Mouse (Mus musculus): ENCODE data around the gene Npepl1. TPM values are rescaled to one million over a fixed set of nuclear protein-coding genes. Genes with fewer than 3 reads are reported as not detected.

The Npepl1 gene
- polyA plus RNA-seq, 1 experiment: 33.1 TPM

DNA sequence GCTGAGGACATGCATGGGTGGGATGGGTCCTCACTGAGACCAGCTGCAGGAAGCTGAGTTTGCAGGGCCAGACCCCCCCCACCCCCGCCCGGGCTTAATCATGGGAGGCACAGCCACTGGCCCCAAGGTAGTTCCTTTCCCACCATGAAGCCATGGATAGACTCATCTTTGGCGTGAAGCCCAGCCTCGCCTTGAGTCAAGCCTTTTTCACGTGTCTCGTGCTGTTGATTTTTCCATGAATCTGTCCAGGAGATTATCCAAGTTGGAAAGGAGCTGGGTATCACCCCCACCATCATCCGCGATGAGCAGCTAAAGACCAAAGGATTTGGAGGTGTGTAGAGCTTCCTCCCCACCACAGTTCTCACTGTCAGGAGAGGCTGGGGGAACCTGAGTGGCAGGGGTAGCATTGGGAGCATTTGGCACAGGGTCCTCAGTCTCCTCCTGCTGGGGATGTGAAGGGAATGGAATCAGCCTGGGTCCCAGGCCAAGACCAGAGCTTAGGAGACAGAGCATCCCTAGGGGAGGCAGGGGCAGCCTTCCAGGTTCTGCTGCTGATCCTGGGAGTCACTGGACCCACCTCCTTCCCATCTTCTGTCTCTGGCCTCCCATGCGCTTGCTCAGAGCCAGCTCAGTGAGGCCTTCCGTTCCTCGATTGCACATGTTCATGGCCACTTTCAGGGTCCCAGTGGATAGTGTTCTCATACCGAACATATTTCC, 4.2 kb downstream of the Npepl1 start:
- no peak for TF ChIP-seq POLR2A (IDR thresholded peaks at IDR 0.05; ENCODE audit: borderline replicate concordance, control insufficient read depth, low read depth, low read length)
- TF ChIP-seq CTCF (IDR thresholded peaks at IDR 0.05; ENCODE audit: control insufficient read depth, insufficient read depth, low read length): no peak
- no peak overlapping the region for H3K4me3 ChIP-seq (replicated peaks; ENCODE audit: control insufficient read depth, low read depth, low read length)
- WGBS: 90% methylated on average over 12 of the region's 12 CpGs
- no peak overlapping the region for H3K27ac ChIP-seq (ENCODE audit: control insufficient read depth, insufficient read depth, low read depth, low read length, poor library complexity)
- peaks cover 4% of the 10 kb centered on the region for H3K4me1 ChIP-seq (ENCODE audit: control insufficient read depth, insufficient read depth, low read length)

DNA sequence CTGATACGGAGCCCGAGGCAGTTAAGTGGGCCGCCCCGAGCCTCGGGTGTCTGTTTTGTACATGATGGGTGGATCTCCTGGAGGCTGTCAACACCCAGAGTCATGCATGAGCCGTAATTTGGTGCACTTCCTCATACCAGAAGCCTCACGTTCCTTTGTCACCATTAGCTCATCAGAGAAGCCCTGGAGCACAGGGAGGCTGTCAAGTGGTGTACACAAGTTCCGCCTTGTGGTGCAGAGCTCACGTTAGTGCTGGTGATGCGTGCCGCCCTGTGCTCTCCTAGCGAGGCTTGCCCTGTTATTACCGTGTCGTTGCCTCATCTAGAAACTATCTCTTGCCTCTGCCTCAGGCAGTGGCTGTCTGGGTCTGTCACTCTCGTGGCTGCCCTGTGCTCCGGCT, 6.8 kb downstream of the Npepl1 start:
- no peak overlapping the region for H3K4me3 ChIP-seq (replicated peaks; ENCODE audit: control insufficient read depth, low read depth, low read length)
- no peak overlapping the region for H3K27ac ChIP-seq (ENCODE audit: control insufficient read depth, insufficient read depth, low read depth, low read length, poor library complexity)
- H3K4me1 ChIP-seq (ENCODE audit: control insufficient read depth, insufficient read depth, low read length): no peaks in the 10 kb centered on the region
- TF ChIP-seq POLR2A (IDR thresholded peaks at IDR 0.05; ENCODE audit: borderline replicate concordance, control insufficient read depth, low read depth, low read length): no peak
- TF ChIP-seq CTCF (IDR thresholded peaks at IDR 0.05; ENCODE audit: control insufficient read depth, insufficient read depth, low read length): no peak
- 78% methylated on average over 16 of the region's 16 CpGs for WGBS

DNA sequence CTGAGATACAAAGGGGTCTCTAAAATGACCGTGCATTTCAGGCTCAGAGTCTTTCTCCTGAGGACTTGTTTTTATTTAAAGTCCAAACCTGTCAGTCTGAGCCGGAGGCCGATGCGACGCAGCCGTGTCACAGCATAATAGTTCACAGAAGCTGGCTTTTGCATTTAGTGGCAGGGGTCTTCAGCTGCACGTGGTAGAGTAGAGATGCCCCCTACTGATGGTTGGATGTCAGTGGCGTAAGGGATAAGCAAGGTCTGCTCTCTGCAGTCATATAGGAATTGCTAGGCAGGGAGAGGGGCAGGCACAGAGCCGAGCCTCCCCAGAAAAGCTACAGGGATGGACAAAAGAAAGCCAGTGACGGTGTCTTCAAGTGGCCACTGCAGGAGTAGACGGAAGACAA, 8.0 kb downstream of the Npepl1 start:
- 86% methylated on average over 11 of the region's 11 CpGs for WGBS
- Histone ChIP-seq H3K27ac (ENCODE audit: control insufficient read depth, insufficient read depth, low read depth, low read length, poor library complexity) (no peak overlapping the region), H3K4me1 (ENCODE audit: control insufficient read depth, insufficient read depth, low read length) (no peaks in the 10 kb centered on the region), H3K4me3 (replicated peaks; ENCODE audit: control insufficient read depth, low read depth, low read length) (no peak overlapping the region)
- TF ChIP-seq CTCF (IDR thresholded peaks at IDR 0.05; ENCODE audit: control insufficient read depth, insufficient read depth, low read length): no peak
- TF ChIP-seq POLR2A (IDR thresholded peaks at IDR 0.05; ENCODE audit: borderline replicate concordance, control insufficient read depth, low read depth, low read length): no peak

DNA sequence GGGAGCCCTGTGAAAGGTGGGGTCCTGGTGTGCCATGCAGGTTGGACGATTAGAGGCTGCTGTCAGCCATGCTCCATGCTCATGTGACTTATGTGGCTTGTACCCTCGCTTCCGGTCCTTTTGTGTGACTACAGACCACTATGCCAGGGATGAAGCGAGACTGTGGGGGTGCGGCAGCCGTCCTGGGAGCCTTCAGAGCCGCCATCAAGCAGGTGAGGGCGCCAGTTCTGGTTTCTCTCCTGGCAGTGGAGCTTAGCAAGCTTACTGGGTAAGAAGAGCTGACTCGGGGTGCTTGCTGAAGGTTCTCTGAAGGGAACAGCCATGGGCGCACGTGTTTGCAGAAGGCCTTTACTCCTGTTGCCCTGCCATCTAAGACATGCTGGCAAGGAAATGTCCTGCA, 9.1 kb downstream of the Npepl1 start:
- TF ChIP-seq POLR2A (IDR thresholded peaks at IDR 0.05; ENCODE audit: borderline replicate concordance, control insufficient read depth, low read depth, low read length) (no peak), CTCF (IDR thresholded peaks at IDR 0.05; ENCODE audit: control insufficient read depth, insufficient read depth, low read length) (no peak)
- WGBS: 87% methylated on average over 11 of the region's 11 CpGs
- Histone ChIP-seq H3K27ac (ENCODE audit: control insufficient read depth, insufficient read depth, low read depth, low read length, poor library complexity) (no peak overlapping the region), H3K4me3 (replicated peaks; ENCODE audit: control insufficient read depth, low read depth, low read length) (no peak overlapping the region), H3K4me1 (ENCODE audit: control insufficient read depth, insufficient read depth, low read length) (no peaks in the 10 kb centered on the region)

DNA sequence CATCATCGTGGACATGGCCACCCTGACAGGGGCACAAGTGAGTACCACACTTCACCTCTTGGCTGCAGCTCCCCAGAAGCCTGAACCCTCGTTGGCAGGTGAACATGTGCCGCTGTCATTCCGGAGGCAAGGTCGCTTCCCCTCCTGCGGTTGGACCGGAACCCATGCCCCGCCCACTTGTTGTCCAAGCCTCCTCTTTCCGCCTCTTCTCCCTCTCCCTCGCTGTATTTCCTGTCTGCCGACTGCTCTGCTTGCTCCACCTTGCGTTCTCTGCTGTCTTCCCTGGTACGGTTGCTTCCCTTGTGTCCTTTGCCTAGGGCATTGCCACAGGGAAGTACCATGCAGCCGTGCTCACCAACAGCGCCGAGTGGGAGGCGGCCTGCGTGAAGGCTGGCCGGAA, 10.5 kb downstream of the Npepl1 start:
- TF ChIP-seq CTCF (IDR thresholded peaks at IDR 0.05; ENCODE audit: control insufficient read depth, insufficient read depth, low read length) (no peak), POLR2A (IDR thresholded peaks at IDR 0.05; ENCODE audit: borderline replicate concordance, control insufficient read depth, low read depth, low read length) (no peak)
- Histone ChIP-seq H3K27ac (ENCODE audit: control insufficient read depth, insufficient read depth, low read depth, low read length, poor library complexity) (no peak overlapping the region), H3K4me1 (ENCODE audit: control insufficient read depth, insufficient read depth, low read length) (no peaks in the 10 kb centered on the region), H3K4me3 (replicated peaks; ENCODE audit: control insufficient read depth, low read depth, low read length) (no peak overlapping the region)
- 88% methylated on average over 19 of the region's 19 CpGs for WGBS

DNA sequence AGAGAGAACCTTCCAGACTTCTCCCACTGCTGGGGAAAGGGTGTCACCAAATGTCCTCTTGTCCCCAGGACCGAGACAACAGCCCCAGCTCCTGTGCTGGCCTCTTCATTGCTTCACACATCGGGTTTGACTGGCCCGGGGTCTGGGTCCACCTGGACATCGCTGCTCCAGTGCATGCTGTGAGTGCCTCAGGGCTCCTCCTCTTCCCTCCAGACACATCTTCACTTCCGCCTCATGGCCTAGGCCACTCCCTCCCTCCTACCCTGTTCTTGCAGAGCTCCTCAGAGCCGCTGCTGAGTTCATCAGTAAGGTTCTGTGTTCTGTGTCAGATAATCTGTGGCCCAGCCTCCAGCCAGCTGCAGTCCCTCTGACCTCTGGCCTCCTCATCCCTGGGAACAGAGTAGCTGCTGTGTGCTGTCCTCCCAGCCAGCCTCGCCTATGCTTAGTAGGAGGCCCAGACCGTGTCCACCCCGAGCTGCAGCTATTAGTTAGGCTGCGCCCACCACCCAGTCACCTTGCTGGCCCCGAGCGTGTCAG, 11.3 kb downstream of the Npepl1 start:
- Histone ChIP-seq H3K27ac (ENCODE audit: control insufficient read depth, insufficient read depth, low read depth, low read length, poor library complexity) (no peak overlapping the region), H3K4me1 (ENCODE audit: control insufficient read depth, insufficient read depth, low read length) (no peaks in the 10 kb centered on the region), H3K4me3 (replicated peaks; ENCODE audit: control insufficient read depth, low read depth, low read length) (no peak overlapping the region)
- 89% methylated on average over 12 of the region's 12 CpGs for WGBS
- TF ChIP-seq CTCF (IDR thresholded peaks at IDR 0.05; ENCODE audit: control insufficient read depth, insufficient read depth, low read length) (no peak), POLR2A (IDR thresholded peaks at IDR 0.05; ENCODE audit: borderline replicate concordance, control insufficient read depth, low read depth, low read length) (no peak)

DNA sequence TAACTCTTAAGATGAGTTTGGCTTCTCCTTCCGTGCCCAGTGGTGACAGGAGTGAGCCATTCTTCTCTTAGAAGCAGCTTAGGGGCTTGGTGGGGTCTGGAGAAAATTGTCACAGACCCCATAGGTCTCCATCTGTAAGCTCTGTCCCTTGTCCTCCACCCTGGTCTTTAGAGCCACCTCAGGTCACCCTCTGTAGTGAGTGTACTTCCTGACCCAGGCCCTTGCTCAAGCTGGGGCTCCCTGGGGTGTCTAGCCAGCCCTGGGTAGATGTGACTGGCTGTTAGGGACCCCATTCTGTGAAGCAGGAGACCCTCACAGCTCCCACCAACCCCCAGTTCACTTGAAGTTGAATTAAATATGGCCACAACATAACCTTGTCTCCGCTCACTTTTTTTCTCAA, 12.2 kb downstream of the Npepl1 start:
- no peak overlapping the region for H3K4me3 ChIP-seq (replicated peaks; ENCODE audit: control insufficient read depth, low read depth, low read length)
- H3K27ac ChIP-seq (ENCODE audit: control insufficient read depth, insufficient read depth, low read depth, low read length, poor library complexity): no peak overlapping the region
- no peaks in the 10 kb centered on the region for H3K4me1 ChIP-seq (ENCODE audit: control insufficient read depth, insufficient read depth, low read length)
- TF ChIP-seq CTCF (IDR thresholded peaks at IDR 0.05; ENCODE audit: control insufficient read depth, insufficient read depth, low read length): no peak
- no peak for TF ChIP-seq POLR2A (IDR thresholded peaks at IDR 0.05; ENCODE audit: borderline replicate concordance, control insufficient read depth, low read depth, low read length)
- WGBS: 87% methylated on average over 2 of the region's 2 CpGs

DNA sequence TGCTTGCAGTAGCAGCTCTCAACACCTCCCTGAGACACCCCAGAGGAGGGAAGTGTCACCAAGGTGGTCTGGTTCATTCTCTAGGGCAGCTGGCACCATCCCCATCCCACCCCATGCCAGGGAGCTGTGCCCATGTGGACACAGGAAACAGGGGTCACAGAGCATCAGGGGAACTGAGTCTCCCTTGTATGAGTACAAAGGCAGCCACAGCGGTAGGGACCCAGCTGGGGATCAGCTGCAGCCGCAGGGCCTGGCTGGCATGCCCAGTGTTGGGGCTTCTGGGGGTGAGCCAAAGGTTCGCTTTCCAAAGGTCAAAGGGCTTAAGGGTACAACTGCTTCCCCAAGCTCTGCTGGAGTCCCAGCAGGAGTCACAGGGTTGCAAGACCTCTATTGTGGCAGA, 13.6 kb downstream of the Npepl1 start:
- Histone ChIP-seq H3K4me1 (ENCODE audit: control insufficient read depth, insufficient read depth, low read length) (no peaks in the 10 kb centered on the region), H3K27ac (ENCODE audit: control insufficient read depth, insufficient read depth, low read depth, low read length, poor library complexity) (no peak overlapping the region), H3K4me3 (replicated peaks; ENCODE audit: control insufficient read depth, low read depth, low read length) (no peak overlapping the region)
- WGBS: 86% methylated on average over 3 of the region's 3 CpGs
- TF ChIP-seq POLR2A (IDR thresholded peaks at IDR 0.05; ENCODE audit: borderline replicate concordance, control insufficient read depth, low read depth, low read length) (no peak), CTCF (IDR thresholded peaks at IDR 0.05; ENCODE audit: control insufficient read depth, insufficient read depth, low read length) (no peak)
